Mouse (Mus musculus): ENCODE results near the gene Amdhd2. TPM values are rescaled to one million over a fixed set of nuclear protein-coding genes. Genes with fewer than 3 reads are reported as not detected.

Gene Amdhd2
- total and polyA plus RNA-seq, 3 experiments = 9.0 to 17.7 (median 10.2) TPM

DNA sequence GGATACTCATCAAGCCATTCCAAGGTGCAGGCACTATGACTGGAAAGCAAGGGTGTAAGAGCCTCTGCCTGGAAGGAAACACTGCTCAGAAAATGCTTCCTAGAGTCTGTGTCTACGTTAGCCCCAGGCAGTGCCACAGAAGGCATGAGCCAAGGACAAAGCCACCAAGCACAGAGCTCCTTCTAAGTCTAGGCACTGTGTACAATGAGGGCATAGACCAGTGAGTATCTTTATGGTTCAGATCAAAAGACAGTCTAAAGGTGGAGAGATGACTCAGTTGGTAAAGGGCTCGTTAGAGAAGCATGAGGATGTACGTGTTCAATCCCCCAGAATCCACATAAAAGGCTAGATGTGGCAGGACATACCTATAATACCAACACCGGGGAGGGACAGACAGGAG is 37.5 kb upstream of the Amdhd2 start:
- Histone ChIP-seq H3K27me3 (ENCODE audit: control insufficient read depth, insufficient read depth, low read length) (no peaks in the 10 kb centered on the region), H3K4me1 (ENCODE audit: control insufficient read depth, insufficient read depth, low read length) (peaks cover 11% of the 10 kb centered on the region), H3K9ac (ENCODE audit: low read depth, low read length) (no peak overlapping the region), H3K27ac (no peak overlapping the region), H3K36me3 (ENCODE audit: control insufficient read depth, insufficient read depth, low read length) (no peaks in the 10 kb centered on the region), H3K4me3 (no peak overlapping the region), H3K79me2 (replicated peaks; ENCODE audit: control insufficient read depth, insufficient read depth, low read length) (no peaks in the 10 kb centered on the region)
- no peak for TF ChIP-seq EP300 (IDR thresholded peaks at IDR 0.05; ENCODE audit: insufficient read depth, low read depth, low read length)
- TF ChIP-seq CTCF (IDR thresholded peaks at IDR 0.05) = no peak
- no peak for TF ChIP-seq POLR2A (IDR thresholded peaks at IDR 0.05; ENCODE audit: insufficient read depth, low read depth, low read length)
- intact Hi-C loops (cut with DNase I) = no loop called here
- 77% methylated on average over 4 of the region's 4 CpGs for WGBS
- DNase-seq = no peak

DNA sequence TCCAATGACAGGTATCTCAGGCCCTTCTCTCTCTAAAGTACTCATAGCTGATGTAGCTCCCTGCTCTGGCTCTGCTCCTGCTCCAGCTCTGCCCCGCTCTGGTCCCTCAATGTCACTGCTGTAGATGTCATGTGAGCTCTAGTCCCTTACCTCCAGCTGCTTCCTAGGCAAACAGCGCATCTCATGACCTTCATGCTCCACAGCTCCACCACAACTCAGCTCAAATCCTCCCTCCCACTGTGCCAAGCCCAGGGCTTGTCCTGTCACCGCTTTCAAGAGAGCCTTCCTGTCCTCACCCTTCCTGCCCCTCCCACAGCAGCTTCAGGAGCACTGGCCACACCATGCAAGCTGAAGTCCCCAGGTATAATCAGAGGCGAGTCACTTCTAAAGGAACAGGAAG is 36.2 kb upstream of the Amdhd2 start:
- no peak overlapping the region for H3K9ac ChIP-seq (ENCODE audit: low read depth, low read length)
- peaks cover 4% of the 10 kb centered on the region for H3K4me1 ChIP-seq (ENCODE audit: control insufficient read depth, insufficient read depth, low read length)
- no peak for TF ChIP-seq CTCF (IDR thresholded peaks at IDR 0.05)
- no peak for TF ChIP-seq POLR2A (IDR thresholded peaks at IDR 0.05; ENCODE audit: insufficient read depth, low read depth, low read length)
- no peak for TF ChIP-seq EP300 (IDR thresholded peaks at IDR 0.05; ENCODE audit: insufficient read depth, low read depth, low read length)
- peak in 1 of 2 experiments; percentile 34 for DNase-seq
- 44% methylated on average over 4 of the region's 4 CpGs for WGBS
- intact Hi-C loops (cut with DNase I) = no loop called here
- H3K4me3 ChIP-seq = no peak overlapping the region
- H3K27ac ChIP-seq = no peak overlapping the region
- H3K27me3 ChIP-seq (ENCODE audit: control insufficient read depth, insufficient read depth, low read length) = no peaks in the 10 kb centered on the region
- no peaks in the 10 kb centered on the region for H3K79me2 ChIP-seq (replicated peaks; ENCODE audit: control insufficient read depth, insufficient read depth, low read length)
- H3K36me3 ChIP-seq (ENCODE audit: control insufficient read depth, insufficient read depth, low read length) = no peaks in the 10 kb centered on the region

DNA sequence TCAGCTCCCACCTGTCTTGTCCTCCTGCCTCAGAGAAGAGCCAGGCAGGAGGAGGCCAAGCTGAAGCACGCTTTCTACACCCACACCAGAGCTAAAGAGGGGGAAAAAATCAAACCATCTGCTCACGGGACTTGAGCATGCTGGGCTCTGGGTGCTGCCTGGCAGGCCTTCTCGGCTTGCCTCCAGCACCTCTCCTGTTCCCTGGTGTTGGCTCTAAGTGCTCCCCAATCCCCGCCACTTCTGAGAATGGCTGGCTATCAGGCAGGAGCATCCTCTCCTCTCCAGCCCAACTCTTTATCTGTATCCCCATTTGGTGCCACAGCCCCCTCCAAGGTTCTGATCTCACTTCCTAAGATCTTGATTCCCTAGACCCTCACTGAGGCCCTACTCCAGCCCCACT is 35.7 kb upstream of the Amdhd2 start:
- H3K4me3 ChIP-seq = no peak overlapping the region
- 88% methylated on average over 4 of the region's 4 CpGs for WGBS
- H3K27me3 ChIP-seq (ENCODE audit: control insufficient read depth, insufficient read depth, low read length) = no peaks in the 10 kb centered on the region
- H3K9ac ChIP-seq (ENCODE audit: low read depth, low read length) = no peak overlapping the region
- H3K79me2 ChIP-seq (replicated peaks; ENCODE audit: control insufficient read depth, insufficient read depth, low read length) = no peaks in the 10 kb centered on the region
- intact Hi-C loops (cut with DNase I) = no loop called here
- no peak for TF ChIP-seq EP300 (IDR thresholded peaks at IDR 0.05; ENCODE audit: insufficient read depth, low read depth, low read length)
- TF ChIP-seq CTCF (IDR thresholded peaks at IDR 0.05) = no peak
- no peak for TF ChIP-seq POLR2A (IDR thresholded peaks at IDR 0.05; ENCODE audit: insufficient read depth, low read depth, low read length)
- no peak for DNase-seq
- no peak overlapping the region for H3K27ac ChIP-seq
- H3K36me3 ChIP-seq (ENCODE audit: control insufficient read depth, insufficient read depth, low read length) = no peaks in the 10 kb centered on the region
- peaks cover 1% of the 10 kb centered on the region; the same call in 1 of the 2 replicates for H3K4me1 ChIP-seq (ENCODE audit: control insufficient read depth, insufficient read depth, low read length)

DNA sequence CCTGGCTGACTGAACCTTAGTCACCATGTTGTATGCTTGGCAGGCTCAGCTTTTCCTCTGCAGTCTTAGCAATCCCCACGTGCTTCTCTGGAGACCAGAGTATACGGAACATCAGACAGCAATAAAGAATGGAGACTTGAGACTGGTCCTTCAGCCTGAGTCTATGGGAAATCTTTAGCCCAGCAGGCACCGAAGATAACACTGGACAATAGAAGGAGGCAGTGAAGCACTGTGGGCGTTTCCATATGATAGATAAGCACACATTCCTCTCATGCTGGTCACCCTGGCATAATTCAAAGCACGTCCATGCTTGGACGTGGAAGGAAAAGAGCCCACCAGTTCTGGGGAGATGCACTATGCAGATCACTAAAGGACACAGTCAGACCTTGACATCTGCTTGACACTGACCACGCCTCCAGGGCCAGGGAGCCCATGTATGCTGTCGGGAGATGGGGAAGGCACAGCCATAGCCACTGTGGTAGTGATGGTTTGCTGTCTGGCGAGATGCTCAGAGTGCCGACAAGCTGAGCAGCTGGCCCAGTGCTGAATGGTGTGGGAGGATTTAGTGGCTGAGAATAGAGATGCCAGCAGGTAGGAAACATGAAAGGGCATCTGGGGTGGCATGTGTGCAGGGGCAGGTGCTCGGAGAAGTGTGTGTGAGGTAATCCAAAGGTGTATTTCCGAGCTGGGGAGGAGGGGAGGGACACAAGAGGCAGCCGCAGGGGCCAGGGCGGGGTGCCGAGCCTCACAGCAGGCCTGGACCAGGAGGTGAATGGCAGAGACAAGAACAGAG is 33.7 kb upstream of the Amdhd2 start:
- no peaks in the 10 kb centered on the region for H3K79me2 ChIP-seq (replicated peaks; ENCODE audit: control insufficient read depth, insufficient read depth, low read length)
- H3K4me3 ChIP-seq = no peak overlapping the region
- H3K27me3 ChIP-seq (ENCODE audit: control insufficient read depth, insufficient read depth, low read length) = no peaks in the 10 kb centered on the region
- no peak overlapping the region for H3K9ac ChIP-seq (ENCODE audit: low read depth, low read length)
- no peaks in the 10 kb centered on the region for H3K36me3 ChIP-seq (ENCODE audit: control insufficient read depth, insufficient read depth, low read length)
- no peak overlapping the region for H3K27ac ChIP-seq
- intact Hi-C loops (cut with DNase I) = no loop called here
- peaks cover 2% of the 10 kb centered on the region for H3K4me1 ChIP-seq (ENCODE audit: control insufficient read depth, insufficient read depth, low read length)
- no peak for DNase-seq
- TF ChIP-seq CTCF (IDR thresholded peaks at IDR 0.05) (no peak), POLR2A (IDR thresholded peaks at IDR 0.05; ENCODE audit: insufficient read depth, low read depth, low read length) (no peak), EP300 (IDR thresholded peaks at IDR 0.05; ENCODE audit: insufficient read depth, low read depth, low read length) (no peak)
- WGBS = 54% methylated on average over 15 of the region's 15 CpGs

DNA sequence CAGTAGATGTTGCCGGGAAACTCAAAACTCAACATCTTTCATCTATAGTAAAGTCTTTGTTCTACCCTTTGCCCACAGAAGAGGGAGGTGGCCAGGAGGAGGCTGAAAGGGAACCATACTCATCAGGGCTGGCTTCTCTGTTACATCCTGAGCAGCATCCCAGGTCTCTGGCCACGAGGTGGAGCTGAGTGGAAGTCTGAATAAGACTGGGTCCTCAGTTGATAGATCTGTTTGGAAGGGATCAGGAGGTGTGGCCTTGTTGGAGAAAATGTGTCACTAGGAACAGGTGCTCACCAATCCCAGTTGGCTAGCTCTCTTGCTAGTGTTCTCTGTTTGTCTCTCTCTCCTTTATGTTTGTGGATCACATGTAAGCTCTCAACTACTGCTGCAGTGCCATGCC is 31.8 kb upstream of the Amdhd2 start:
- 76% methylated on average over 2 of the region's 2 CpGs for WGBS
- no peak overlapping the region for H3K9ac ChIP-seq (ENCODE audit: low read depth, low read length)
- peaks cover 3% of the 10 kb centered on the region for H3K4me1 ChIP-seq (ENCODE audit: control insufficient read depth, insufficient read depth, low read length)
- H3K79me2 ChIP-seq (replicated peaks; ENCODE audit: control insufficient read depth, insufficient read depth, low read length) = no peaks in the 10 kb centered on the region
- H3K27me3 ChIP-seq (ENCODE audit: control insufficient read depth, insufficient read depth, low read length) = no peaks in the 10 kb centered on the region
- no peak for DNase-seq
- intact Hi-C loops (cut with DNase I) = no loop called here
- TF ChIP-seq CTCF (IDR thresholded peaks at IDR 0.05) (no peak), EP300 (IDR thresholded peaks at IDR 0.05; ENCODE audit: insufficient read depth, low read depth, low read length) (no peak), POLR2A (IDR thresholded peaks at IDR 0.05; ENCODE audit: insufficient read depth, low read depth, low read length) (no peak)
- H3K36me3 ChIP-seq (ENCODE audit: control insufficient read depth, insufficient read depth, low read length) = no peaks in the 10 kb centered on the region
- no peak overlapping the region for H3K4me3 ChIP-seq
- H3K27ac ChIP-seq = no peak overlapping the region

DNA sequence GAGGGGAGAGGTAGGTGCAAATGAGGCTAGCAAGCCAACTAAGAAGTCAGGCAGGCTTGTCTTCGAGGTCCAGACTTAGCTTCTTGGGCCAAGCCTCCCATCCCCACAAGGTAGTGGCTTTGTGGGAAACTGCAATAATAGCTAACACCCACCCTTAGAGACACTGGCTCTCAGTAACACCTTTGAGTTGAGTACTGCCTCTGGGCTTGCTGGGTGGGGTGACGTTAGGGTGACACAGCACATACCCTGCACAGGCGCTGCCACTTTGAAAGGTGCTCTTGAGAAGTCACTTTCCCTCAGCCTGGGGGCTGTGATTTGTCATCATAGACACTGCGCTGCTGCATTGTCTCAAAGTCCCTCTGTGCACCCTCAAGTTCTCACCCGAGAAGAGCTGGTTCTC is 30.2 kb upstream of the Amdhd2 start:
- DNase-seq = no peak
- Histone ChIP-seq H3K36me3 (ENCODE audit: control insufficient read depth, insufficient read depth, low read length) (no peaks in the 10 kb centered on the region), H3K4me1 (ENCODE audit: control insufficient read depth, insufficient read depth, low read length) (peaks cover 2% of the 10 kb centered on the region; the same call in 1 of the 2 replicates), H3K27me3 (ENCODE audit: control insufficient read depth, insufficient read depth, low read length) (no peaks in the 10 kb centered on the region), H3K9ac (ENCODE audit: low read depth, low read length) (no peak overlapping the region), H3K27ac (no peak overlapping the region), H3K79me2 (replicated peaks; ENCODE audit: control insufficient read depth, insufficient read depth, low read length) (no peaks in the 10 kb centered on the region), H3K4me3 (no peak overlapping the region)
- TF ChIP-seq CTCF (IDR thresholded peaks at IDR 0.05) = no peak
- TF ChIP-seq POLR2A (IDR thresholded peaks at IDR 0.05; ENCODE audit: insufficient read depth, low read depth, low read length) = no peak
- no peak for TF ChIP-seq EP300 (IDR thresholded peaks at IDR 0.05; ENCODE audit: insufficient read depth, low read depth, low read length)
- intact Hi-C loops (cut with DNase I) = no loop called here
- WGBS = 88% methylated on average over 5 of the region's 5 CpGs

Measured in heart, adult 2 months (tissue).